Mouse (Mus musculus) forebrain, embryonic 15.5 days (tissue): ENCODE measurements around the gene Apol8. TPM values are rescaled to one million over a fixed set of nuclear protein-coding genes. Genes with fewer than 3 reads are reported as not detected.

Experiments used
- ATAC-seq: fragments of 200-750 bp; cut with Nextera tagmentation; replicated peaks from 2 replicates; pipeline ENCODE4 v1.8.0; 2017; ENCODE audit warnings: mild to moderate bottlenecking, moderate TSS enrichment, moderate library complexity
- H3K27ac ChIP-seq: fragments of 300-500 bp; sonication (generic); replicated peaks from 2 replicates; pipeline ENCODE4 v1.5.1; 2015; ENCODE audit warnings: mild to moderate bottlenecking, inconsistent platforms
- H3K27me3 ChIP-seq: fragments of 300-500 bp; sonication (generic); 2 replicates; pipeline ENCODE4 v1.6.1; 2015; ENCODE audit warnings: inconsistent platforms
- H3K36me3 ChIP-seq: fragments of 300-500 bp; sonication (generic); 2 replicates; pipeline ENCODE4 v1.6.1; 2015; ENCODE audit warnings: mild to moderate bottlenecking, inconsistent platforms
- H3K4me1 ChIP-seq: fragments of 300-500 bp; sonication (generic); 2 replicates; pipeline ENCODE4 v1.6.1; 2015; ENCODE audit warnings: inconsistent platforms
- H3K4me2 ChIP-seq: fragments of 300-500 bp; sonication (generic); replicated peaks from 2 replicates; pipeline ENCODE4 v1.6.1; 2015; ENCODE audit warnings: mild to moderate bottlenecking, inconsistent platforms
- H3K4me3 ChIP-seq: fragments of 300-500 bp; sonication (generic); 2 replicates; pipeline ENCODE4 v1.5.1; 2015; ENCODE audit warnings: mild to moderate bottlenecking, inconsistent platforms
- H3K9ac ChIP-seq: fragments of 300-500 bp; sonication (generic); replicated peaks from 2 replicates; pipeline ENCODE4 v1.6.1; 2015; ENCODE audit warnings: mild to moderate bottlenecking, inconsistent platforms
- H3K9me3 ChIP-seq: fragments of 300-500 bp; sonication (generic); 2 replicates; pipeline ENCODE4 v1.6.1; 2016; ENCODE audit warnings: inconsistent platforms
- WGBS: fragments of 180-500 bp; shearing (Covaris S2); methylation state at CpG from one replicate; pipeline ENCODE4 v1.1.7; 2015; ENCODE audit warnings: mixed read lengths; 5-methylcytosine and 5-hydroxymethylcytosine counted together
- polyA plus RNA-seq: library from polyadenylated mRNA; unstranded; fragments of >200 nt; fragmentation: Nextera tagmentation; extraction: Ambion mirVana; gene quantifications from 2 replicates; pipeline ENCODE4 v1.2.1, GENCODE M21; 2015

Apol8 gene
- 0.20 TPM in 1 of 2 replicates, not detected in the other for polyA plus RNA-seq

DNA sequence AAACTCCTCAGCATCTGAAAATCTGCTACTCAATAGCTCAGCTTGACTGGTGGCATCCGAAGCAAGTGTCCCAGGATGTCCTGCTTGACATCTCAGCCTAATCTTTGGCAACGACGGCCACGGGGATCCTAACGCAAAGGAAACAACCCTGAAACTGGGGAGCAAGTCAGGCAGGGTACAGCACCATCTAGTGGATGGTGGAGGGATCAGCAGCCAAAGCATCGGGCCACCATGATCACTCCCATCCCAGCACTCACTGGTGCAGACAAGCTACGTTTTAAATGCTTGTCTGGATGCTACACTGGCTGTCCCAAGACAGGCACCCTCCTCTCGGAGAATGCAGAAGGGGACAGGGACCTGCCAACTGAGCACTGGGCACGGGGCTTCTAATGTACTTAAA, at the start of gene Apol8:
TSS of gene Apol8 (minus strand) at position 156 of the 400 bp plus-strand sequence.
- H3K27ac ChIP-seq: no peak within 1 kb of the TSS
- no peaks in the 10 kb centered on the region for H3K27me3 ChIP-seq
- H3K4me3 ChIP-seq: no peak within 1 kb of the TSS
- WGBS: 6% methylated on average over 9 of the region's 9 CpGs
- no peak within 1 kb of the TSS for H3K9ac ChIP-seq
- no peaks in the 10 kb centered on the region for H3K4me1 ChIP-seq
- peaks cover 11% of the 10 kb centered on the region; the same call in 1 of the 2 replicates for H3K36me3 ChIP-seq
- no peaks in the 10 kb centered on the region for H3K9me3 ChIP-seq
- ATAC-seq: no peak
- H3K4me2 ChIP-seq: no peak within 1 kb of the TSS

DNA sequence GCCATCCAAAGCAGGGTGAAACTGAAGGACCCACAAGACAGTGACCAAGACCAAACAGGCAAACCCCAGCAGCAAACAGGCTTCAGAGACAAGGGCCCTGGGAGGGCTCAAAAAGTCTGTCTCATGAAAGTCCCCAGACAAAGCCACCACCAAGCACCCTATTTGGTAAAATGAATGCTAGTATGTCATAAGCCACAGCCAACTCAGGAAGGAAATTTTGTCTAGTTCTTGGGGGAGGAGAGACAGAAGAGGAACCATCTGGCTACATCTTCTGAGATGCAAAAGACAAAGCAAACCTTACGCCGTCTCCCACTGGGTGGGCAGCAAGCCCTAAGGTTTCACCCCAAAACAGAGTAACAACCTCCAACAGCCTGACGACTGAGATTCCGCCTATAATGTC, 48.9 kb upstream of the Apol8 start:
- no peak for ATAC-seq
- H3K4me3 ChIP-seq: no peak overlapping the region
- no peaks in the 10 kb centered on the region for H3K9me3 ChIP-seq
- H3K36me3 ChIP-seq: peaks cover 9% of the 10 kb centered on the region
- no peak overlapping the region for H3K4me2 ChIP-seq
- 0 out of 2 replicates have a peak overlapping the region, but pooled peaks have one; percentile 23 for H3K27ac ChIP-seq
- 85% methylated on average over 4 of the region's 4 CpGs for WGBS
- peaks cover 4% of the 10 kb centered on the region for H3K4me1 ChIP-seq
- no peaks in the 10 kb centered on the region for H3K27me3 ChIP-seq
- H3K9ac ChIP-seq: no peak overlapping the region

DNA sequence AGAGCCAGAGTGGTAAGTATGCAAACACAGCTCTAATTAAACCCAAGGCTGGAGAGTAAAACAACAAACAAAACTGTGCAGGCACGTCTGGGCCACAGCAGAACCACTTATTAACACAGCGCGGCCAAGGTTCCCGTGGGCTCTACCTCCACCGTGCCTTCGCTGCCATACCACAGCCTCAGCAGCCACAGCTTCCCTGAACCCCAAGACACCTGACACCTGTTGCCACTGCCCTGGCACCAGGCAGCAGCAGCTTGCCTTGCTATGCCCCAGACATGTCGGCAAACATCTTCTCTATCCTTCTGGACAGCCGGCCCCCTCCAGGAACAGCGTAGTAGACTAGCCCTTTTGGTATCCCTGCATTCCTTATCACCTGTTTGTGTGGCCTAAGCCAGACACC, 48.1 kb upstream of the Apol8 start:
- Histone ChIP-seq H3K27ac (no peak overlapping the region), H3K4me1 (no peaks in the 10 kb centered on the region), H3K9me3 (no peaks in the 10 kb centered on the region), H3K4me2 (no peak overlapping the region), H3K36me3 (peaks cover 9% of the 10 kb centered on the region), H3K4me3 (no peak overlapping the region), H3K27me3 (no peaks in the 10 kb centered on the region), H3K9ac (no peak overlapping the region)
- ATAC-seq: no peak
- 89% methylated on average over 9 of the region's 9 CpGs for WGBS

DNA sequence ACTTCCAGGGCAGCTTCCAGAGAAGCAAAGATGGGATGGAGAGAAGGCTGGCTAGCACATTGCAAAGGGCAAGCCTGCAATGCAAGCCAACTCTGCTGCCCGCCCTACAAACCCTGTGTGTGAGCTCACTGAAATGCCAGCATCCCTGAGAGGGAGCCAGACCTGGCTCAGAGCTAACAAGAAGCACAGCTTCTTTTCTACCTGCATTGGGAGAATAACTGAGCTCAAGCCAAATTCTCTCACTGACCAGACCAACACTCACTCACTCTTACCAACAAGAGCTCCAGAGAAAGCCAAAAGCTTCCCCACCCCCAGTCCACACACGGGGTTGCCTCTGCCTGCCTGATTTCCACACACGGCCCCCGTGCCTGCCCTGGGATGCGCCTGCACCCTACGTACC, 47.7 kb upstream of the Apol8 start:
- 95% methylated on average over 6 of the region's 6 CpGs for WGBS
- Histone ChIP-seq H3K27ac (no peak overlapping the region), H3K36me3 (peaks cover 9% of the 10 kb centered on the region), H3K4me1 (no peaks in the 10 kb centered on the region), H3K9me3 (no peaks in the 10 kb centered on the region), H3K4me2 (no peak overlapping the region), H3K4me3 (no peak overlapping the region), H3K9ac (no peak overlapping the region), H3K27me3 (no peaks in the 10 kb centered on the region)
- ATAC-seq: no peak

DNA sequence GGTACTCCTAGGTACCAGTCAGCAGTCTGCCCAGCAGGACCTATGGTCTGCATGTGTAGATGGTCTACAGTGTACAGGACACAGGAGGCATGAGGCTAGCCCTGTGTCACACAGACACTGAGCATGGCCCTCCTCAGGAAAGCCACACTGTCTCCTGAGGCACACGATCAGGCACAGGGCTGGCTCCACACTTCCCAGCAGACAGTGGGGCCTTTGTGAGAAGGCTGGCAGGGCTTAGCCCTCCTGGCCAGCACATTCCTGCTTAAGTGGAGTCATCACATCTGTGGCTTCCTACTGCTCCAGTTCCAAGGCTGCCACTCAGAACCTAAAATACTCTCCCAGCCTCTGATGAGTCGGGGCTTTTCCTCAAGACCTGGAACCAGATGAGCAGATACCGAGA, 46.9 kb upstream of the Apol8 start:
- Histone ChIP-seq H3K4me2 (no peak overlapping the region), H3K27ac (no peak overlapping the region), H3K27me3 (no peaks in the 10 kb centered on the region), H3K4me1 (no peaks in the 10 kb centered on the region), H3K36me3 (peaks cover 9% of the 10 kb centered on the region), H3K9me3 (no peaks in the 10 kb centered on the region), H3K9ac (no peak overlapping the region), H3K4me3 (no peak overlapping the region)
- ATAC-seq: no peak
- 66% methylated on average over 3 of the region's 3 CpGs for WGBS

DNA sequence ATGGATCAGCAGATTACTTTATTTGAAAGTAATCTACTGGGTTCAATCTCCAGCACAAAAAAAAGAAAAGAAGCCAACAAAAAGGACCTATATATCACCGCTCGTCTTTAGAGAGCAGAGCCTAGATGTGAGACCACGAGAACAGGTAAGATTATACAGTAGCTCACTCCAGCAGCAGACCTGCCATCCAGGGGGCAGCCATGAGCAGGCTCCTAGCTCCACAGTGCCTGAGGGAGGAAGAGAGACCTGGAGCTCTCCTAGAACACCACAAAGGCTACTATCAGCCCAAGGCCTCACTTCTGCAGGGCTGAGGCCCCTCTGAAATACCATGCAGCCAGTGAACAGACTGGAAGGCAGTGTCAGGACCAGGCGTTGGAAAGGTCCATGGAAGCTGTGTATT, 46.2 kb upstream of the Apol8 start:
- Histone ChIP-seq H3K9me3 (no peaks in the 10 kb centered on the region), H3K27me3 (no peaks in the 10 kb centered on the region), H3K4me1 (no peaks in the 10 kb centered on the region), H3K4me3 (no peak overlapping the region), H3K9ac (no peak overlapping the region), H3K4me2 (no peak overlapping the region), H3K36me3 (peaks cover 9% of the 10 kb centered on the region), H3K27ac (no peak overlapping the region)
- 88% methylated on average over 4 of the region's 4 CpGs for WGBS
- no peak for ATAC-seq

DNA sequence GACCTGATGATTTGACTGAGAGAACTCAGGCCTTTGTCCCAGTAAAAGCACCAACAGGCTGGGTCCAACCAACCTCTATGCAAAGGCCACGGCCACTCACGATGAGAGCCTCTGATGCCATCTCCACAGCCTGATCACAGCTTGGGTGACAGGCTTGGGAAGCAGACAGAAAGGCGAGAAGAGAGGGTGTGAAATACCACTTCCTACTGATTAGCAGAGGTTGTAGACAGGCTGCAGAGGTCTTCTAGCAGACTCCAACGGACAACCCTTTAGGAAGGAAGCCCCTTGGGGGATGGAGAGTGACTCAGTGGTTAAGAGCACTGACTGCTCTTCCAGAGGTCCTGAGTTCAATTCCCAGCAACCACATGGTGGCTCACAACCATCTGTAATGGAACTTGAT, 44.4 kb upstream of the Apol8 start:
- Histone ChIP-seq H3K9ac (no peak overlapping the region), H3K27ac (no peak overlapping the region), H3K4me3 (no peak overlapping the region), H3K27me3 (no peaks in the 10 kb centered on the region), H3K36me3 (peaks cover 3% of the 10 kb centered on the region; the same call in 1 of the 2 replicates), H3K9me3 (no peaks in the 10 kb centered on the region), H3K4me2 (no peak overlapping the region), H3K4me1 (no peaks in the 10 kb centered on the region)
- ATAC-seq: no peak
- 83% methylated on average over 4 of the region's 4 CpGs for WGBS

DNA sequence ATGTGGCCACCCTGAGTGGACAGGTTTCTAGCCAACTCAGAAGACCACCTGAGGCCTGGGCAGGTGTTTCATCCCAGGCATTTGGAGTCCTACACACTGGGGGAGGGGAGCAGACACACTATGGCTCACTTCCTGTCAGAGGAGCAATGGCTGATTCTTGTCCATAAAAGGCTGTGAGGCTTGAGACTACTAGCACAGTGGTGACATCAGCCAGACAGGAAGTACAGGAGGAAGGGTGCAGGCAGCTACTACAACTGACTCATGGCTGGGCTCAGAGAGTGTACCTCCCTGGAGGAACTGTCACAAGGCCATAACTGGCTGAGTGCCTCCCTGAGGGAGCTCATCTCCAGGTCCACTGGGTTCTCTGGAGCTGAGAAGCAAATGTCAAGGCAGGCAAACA, 43.7 kb upstream of the Apol8 start:
- Histone ChIP-seq H3K4me2 (no peak overlapping the region), H3K27ac (0 out of 2 replicates have a peak overlapping the region, but pooled peaks have one; percentile 19), H3K36me3 (peaks cover 3% of the 10 kb centered on the region; the same call in 1 of the 2 replicates), H3K4me3 (no peak overlapping the region), H3K9me3 (no peaks in the 10 kb centered on the region), H3K27me3 (no peaks in the 10 kb centered on the region), H3K4me1 (no peaks in the 10 kb centered on the region), H3K9ac (no peak overlapping the region)
- ATAC-seq: no peak; the same call in 1 of the 2 replicates

DNA sequence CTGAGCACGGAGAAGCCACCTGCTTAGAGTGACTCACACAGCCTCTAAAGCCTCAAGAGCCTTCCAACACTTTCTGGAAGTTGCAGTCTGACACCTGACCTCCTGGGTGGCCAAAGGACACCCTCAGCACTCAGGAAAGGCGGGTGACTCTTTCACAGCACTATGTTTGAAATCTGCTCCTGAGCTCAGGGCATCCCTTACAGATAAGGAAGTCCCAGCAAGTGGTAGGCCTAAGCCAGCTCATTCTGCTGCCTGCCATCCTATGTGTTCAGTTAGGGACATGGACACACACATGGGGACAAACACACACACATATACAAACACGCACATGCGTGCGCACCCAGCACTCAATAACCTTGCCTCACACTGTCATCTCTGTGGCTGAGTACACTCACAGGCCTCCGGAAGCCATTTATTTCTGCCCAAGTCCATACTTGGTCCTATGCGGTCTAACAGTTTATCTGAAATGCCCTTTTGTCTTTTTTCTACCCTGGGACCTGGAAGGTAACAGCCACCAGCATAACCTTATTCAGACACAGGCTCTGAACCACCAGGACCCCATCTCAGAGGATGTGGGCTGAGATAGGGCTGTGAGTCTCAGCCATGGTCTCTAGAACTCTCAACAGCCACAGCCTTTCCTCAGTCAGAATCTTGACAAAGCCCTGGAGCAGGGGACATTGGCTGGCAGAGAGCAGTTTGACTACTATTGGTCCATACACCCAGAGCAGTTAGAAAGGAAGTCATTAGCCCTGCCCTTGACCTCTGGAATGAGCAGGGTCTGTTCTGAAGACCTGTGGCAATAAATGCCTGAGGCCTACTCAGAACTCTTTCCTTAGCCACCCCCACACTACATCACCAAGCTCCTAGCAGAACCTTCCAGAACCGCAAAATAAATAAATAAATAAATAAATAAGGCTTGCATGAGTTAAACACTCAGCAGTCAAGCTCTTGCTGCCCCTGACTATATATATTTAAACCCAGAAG, 43.0 kb upstream of the Apol8 start:
- peak overlapping the region; percentile 61; the same call in 1 of the 2 replicates for H3K27ac ChIP-seq

DNA sequence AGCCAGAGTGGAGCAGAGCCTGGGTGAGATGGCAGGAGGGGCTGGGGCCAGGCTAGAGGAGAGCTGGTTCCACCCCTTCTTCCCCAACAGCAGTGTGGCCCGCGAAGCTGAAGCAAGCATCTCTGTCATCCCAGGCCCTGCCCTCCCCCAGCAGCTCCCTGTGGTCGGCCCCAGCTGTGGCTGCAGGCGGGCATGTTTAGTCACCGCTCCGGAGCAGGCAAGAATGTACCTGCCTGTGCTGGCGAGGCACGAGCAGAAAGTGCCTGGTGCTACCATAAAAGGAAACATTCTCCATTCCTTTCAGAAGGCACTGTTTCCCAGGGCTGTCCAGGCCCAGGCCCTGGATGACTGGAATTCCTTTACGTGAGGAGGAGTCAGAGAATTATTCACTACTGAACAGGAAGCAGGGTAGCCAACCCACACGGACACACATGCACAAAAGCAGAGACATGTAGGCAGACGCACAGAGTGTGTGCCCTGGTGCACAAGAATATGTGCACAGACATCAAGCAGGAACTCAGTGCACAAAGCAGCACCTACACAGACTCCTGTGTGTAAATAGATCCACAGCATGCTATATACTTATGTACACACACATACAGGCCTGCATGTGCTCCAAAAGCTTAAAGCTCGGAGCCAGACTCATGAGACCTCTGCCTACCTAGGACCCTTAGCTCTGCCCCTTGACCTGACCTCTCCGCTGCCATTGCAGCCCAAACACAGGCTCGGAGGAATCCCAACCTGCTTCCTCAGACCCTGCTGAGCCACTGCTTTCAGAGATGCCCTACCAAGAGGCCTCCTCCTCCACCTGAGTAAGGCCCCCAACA, 42.1 kb upstream of the Apol8 start:
- ATAC-seq: 0 out of 2 replicates have a peak, but pooled peaks have one; percentile 35
- H3K27ac ChIP-seq: peak overlapping the region; percentile 61
- no peak overlapping the region for H3K4me2 ChIP-seq
- peaks cover 3% of the 10 kb centered on the region; the same call in 1 of the 2 replicates for H3K36me3 ChIP-seq
- 35% methylated on average over 14 of the region's 14 CpGs for WGBS
- no peak overlapping the region for H3K4me3 ChIP-seq
- no peaks in the 10 kb centered on the region for H3K4me1 ChIP-seq
- H3K9me3 ChIP-seq: no peaks in the 10 kb centered on the region
- H3K9ac ChIP-seq: no peak overlapping the region
- H3K27me3 ChIP-seq: no peaks in the 10 kb centered on the region

More for the DNA sequence above, 43.0 kb upstream of the Apol8 start:
- ATAC-seq: no peak
- H3K4me1 ChIP-seq: no peaks in the 10 kb centered on the region
- WGBS: 86% methylated on average over 8 of the region's 8 CpGs
- H3K36me3 ChIP-seq: peaks cover 3% of the 10 kb centered on the region; the same call in 1 of the 2 replicates
- H3K9ac ChIP-seq: no peak overlapping the region
- no peak overlapping the region for H3K4me3 ChIP-seq
- no peaks in the 10 kb centered on the region for H3K9me3 ChIP-seq
- H3K4me2 ChIP-seq: no peak overlapping the region
- no peaks in the 10 kb centered on the region for H3K27me3 ChIP-seq

DNA sequence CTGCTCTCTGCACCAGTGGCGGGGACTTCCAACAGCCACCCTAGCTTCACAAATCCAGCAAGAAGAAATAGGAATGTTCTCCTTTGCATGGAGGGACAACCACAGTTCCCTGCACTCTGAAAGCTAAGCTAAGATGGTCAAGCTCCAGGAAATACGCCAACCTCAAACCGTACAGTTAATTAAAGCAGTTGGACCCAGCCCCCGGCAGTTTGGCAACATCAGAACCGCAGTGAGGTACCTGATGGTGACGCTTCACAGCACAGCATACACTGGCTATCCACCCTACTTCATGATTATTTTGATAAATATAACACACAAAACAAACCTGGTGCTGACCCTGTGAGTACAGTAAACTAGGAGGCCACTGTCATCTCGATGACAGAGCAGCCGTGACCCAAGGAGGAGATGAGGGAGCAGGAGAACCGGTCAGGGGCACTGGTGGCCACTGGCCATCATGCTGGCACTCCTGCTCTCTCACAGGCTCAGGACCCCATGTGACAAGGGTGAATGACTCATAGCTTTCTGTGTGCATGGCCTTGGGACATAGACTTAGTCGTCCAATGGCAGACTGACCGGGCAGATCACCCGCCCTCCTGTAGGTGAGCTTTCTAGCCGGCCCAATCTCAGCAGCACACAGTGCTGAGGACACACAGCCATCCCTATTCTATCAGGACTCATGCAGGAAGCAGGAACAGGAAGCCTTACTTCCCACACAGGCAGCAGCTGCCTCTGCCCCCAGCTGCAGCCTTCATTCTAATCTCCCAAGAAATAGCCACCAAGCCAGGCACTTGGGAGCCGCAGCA, 41.0 kb upstream of the Apol8 start:
- no peak overlapping the region for H3K9ac ChIP-seq
- no peak for ATAC-seq

More for the DNA sequence above, 41.0 kb upstream of the Apol8 start:
- no peak overlapping the region for H3K4me3 ChIP-seq
- peaks cover 3% of the 10 kb centered on the region; the same call in 1 of the 2 replicates for H3K36me3 ChIP-seq
- H3K27ac ChIP-seq: peak overlapping the region; percentile 61
- no peak overlapping the region for H3K4me2 ChIP-seq
- H3K27me3 ChIP-seq: no peaks in the 10 kb centered on the region
- H3K4me1 ChIP-seq: no peaks in the 10 kb centered on the region
- H3K9me3 ChIP-seq: no peaks in the 10 kb centered on the region
- WGBS: 83% methylated on average over 14 of the region's 14 CpGs
